ENCODE assay signal across 8 mouse cellular contexts in genomic region chr14:118712889-118713288, GRCm38 (mm10). TPM values are rescaled to one million over a fixed set of nuclear protein-coding genes. Genes with fewer than 3 reads are reported as not detected.
DNase-seq lines count a peak whose midpoint lies in the region; ATAC-seq and TF ChIP-seq lines count a peak whose summit lies in the region.

No protein-coding gene starts in this region.

- TF ChIP-seq POLR2A in cerebellum, adult 2 months (IDR thresholded peaks at IDR 0.05; ENCODE audit: borderline replicate concordance, insufficient read depth, low read length): no peak

- peak overlapping the region; percentile 66 for H3K4me2 ChIP-seq in kidney, embryonic 14.5 days (replicated peaks; ENCODE audit: low read depth, low read length)
- peak overlapping the region; percentile 60 for H3K4me2 ChIP-seq in embryonic facial prominence, embryonic 14.5 days (ENCODE audit: low read depth, low read length)
- H3K4me2 ChIP-seq in intestine, embryonic 16.5 days (ENCODE audit: low read depth, low read length): peak overlapping the region; percentile 63
- H3K4me2 ChIP-seq in midbrain, postnatal 0 days (ENCODE audit: low read depth, low read length, poor library complexity, severe bottlenecking): peak overlapping the region; percentile 70

- H3K9me3 ChIP-seq in kidney, embryonic 14.5 days (ENCODE audit: control insufficient read depth, low read length): no peaks in the 10 kb centered on the region
- no peaks in the 10 kb centered on the region for H3K9me3 ChIP-seq in embryonic facial prominence, embryonic 14.5 days (ENCODE audit: control insufficient read depth, low read length)
- no peaks in the 10 kb centered on the region for H3K9me3 ChIP-seq in intestine, embryonic 16.5 days (ENCODE audit: control insufficient read depth, low read length)
- H3K9me3 ChIP-seq in midbrain, postnatal 0 days (ENCODE audit: low read length): no peaks in the 10 kb centered on the region

- H3K4me1 ChIP-seq in kidney, embryonic 14.5 days (ENCODE audit: control insufficient read depth, insufficient read depth, low read length): peaks cover 12% of the 10 kb centered on the region; the same call in 1 of the 2 replicates
- peaks cover 17% of the 10 kb centered on the region for H3K4me1 ChIP-seq in embryonic facial prominence, embryonic 14.5 days (ENCODE audit: control insufficient read depth, insufficient read depth, low read length)
- 0 out of 2 replicates have a peak, but pooled peaks cover 3% of the 10 kb centered on the region for H3K4me1 ChIP-seq in intestine, embryonic 16.5 days (ENCODE audit: control insufficient read depth, insufficient read depth, low read length)
- peaks cover 8% of the 10 kb centered on the region; the same call in 1 of the 2 replicates for H3K4me1 ChIP-seq in midbrain, postnatal 0 days (ENCODE audit: insufficient read depth, low read length)
- H3K4me1 ChIP-seq in cerebellum, adult 2 months (ENCODE audit: control insufficient read depth, insufficient read depth, low read length): peaks cover 4% of the 10 kb centered on the region; the same call in 1 of the 2 replicates

- no peak for ATAC-seq in kidney, embryonic 14.5 days (ENCODE audit: low FRiP score, low TSS enrichment)
- ATAC-seq in embryonic facial prominence, embryonic 14.5 days (ENCODE audit: low read depth): no peak
- no peak for ATAC-seq in intestine, embryonic 16.5 days
- ATAC-seq in midbrain, postnatal 0 days (ENCODE audit: low FRiP score): no peak

- WGBS in kidney, embryonic 14.5 days: 43% methylated on average over 5 of the region's 5 CpGs
- WGBS in embryonic facial prominence, embryonic 14.5 days: 38% methylated on average over 5 of the region's 5 CpGs
- 61% methylated on average over 5 of the region's 5 CpGs for WGBS in intestine, embryonic 16.5 days
- 48% methylated on average over 5 of the region's 5 CpGs for WGBS in midbrain, postnatal 0 days
- WGBS in cerebellum, adult 2 months: 80% methylated on average over 5 of the region's 5 CpGs

- no peak for DNase-seq in kidney, postnatal 25 days
- DNase-seq in embryonic facial prominence, embryonic 14.5 days (ENCODE audit: low spot score): no peak
- peak; percentile 21 for DNase-seq in midbrain, postnatal 0 days (ENCODE audit: low spot score)
- no peak for DNase-seq in yolk sac, embryonic 10.5 days (ENCODE audit: low spot score)
- DNase-seq in cerebellum, adult 2 months: no peak
- no peak for DNase-seq in adrenal gland, postnatal 25 days

- H3K9ac ChIP-seq in kidney, embryonic 14.5 days (ENCODE audit: low read depth, low read length): no peak overlapping the region
- H3K9ac ChIP-seq in embryonic facial prominence, embryonic 14.5 days (ENCODE audit: low read depth, low read length): no peak overlapping the region
- H3K9ac ChIP-seq in intestine, embryonic 16.5 days (ENCODE audit: low read depth, low read length): no peak overlapping the region
- H3K9ac ChIP-seq in midbrain, postnatal 0 days (replicated peaks; ENCODE audit: low read length, poor library complexity, severe bottlenecking): no peak overlapping the region

- H3K27me3 ChIP-seq in kidney, embryonic 14.5 days (ENCODE audit: control insufficient read depth, insufficient read depth, low read length): no peaks in the 10 kb centered on the region
- H3K27me3 ChIP-seq in embryonic facial prominence, embryonic 14.5 days (replicated peaks; ENCODE audit: control insufficient read depth, insufficient read depth, low read length): peaks cover 18% of the 10 kb centered on the region; the same call in 1 of the 2 replicates
- peaks cover 4% of the 10 kb centered on the region; the same call in 1 of the 2 replicates for H3K27me3 ChIP-seq in intestine, embryonic 16.5 days (replicated peaks; ENCODE audit: control insufficient read depth, insufficient read depth, low read length)
- H3K27me3 ChIP-seq in midbrain, postnatal 0 days (ENCODE audit: insufficient read depth, low read length): no peaks in the 10 kb centered on the region
- H3K27me3 ChIP-seq in cerebellum, adult 2 months (ENCODE audit: control insufficient read depth, insufficient read depth, low read length): no peaks in the 10 kb centered on the region

- TF ChIP-seq CTCF in midbrain, postnatal 0 days (IDR thresholded peaks at IDR 0.05): no peak
- TF ChIP-seq CTCF in cerebellum, adult 2 months (IDR thresholded peaks at IDR 0.05; ENCODE audit: borderline replicate concordance, insufficient read depth, low read depth, low read length): no peak

- no peak overlapping the region for H3K27ac ChIP-seq in kidney, embryonic 14.5 days (ENCODE audit: low read depth, low read length)
- H3K27ac ChIP-seq in embryonic facial prominence, embryonic 14.5 days (replicated peaks; ENCODE audit: low read depth, low read length): no peak overlapping the region
- no peak overlapping the region for H3K27ac ChIP-seq in intestine, embryonic 16.5 days (ENCODE audit: low read length)
- no peak overlapping the region for H3K27ac ChIP-seq in midbrain, postnatal 0 days (ENCODE audit: low read depth, low read length)
- no peak overlapping the region for H3K27ac ChIP-seq in cerebellum, adult 2 months (ENCODE audit: insufficient read depth, low read length)

- no peak overlapping the region for H3K4me3 ChIP-seq in kidney, embryonic 14.5 days (ENCODE audit: low read length)
- H3K4me3 ChIP-seq in embryonic facial prominence, embryonic 14.5 days (ENCODE audit: low read depth, low read length): peak overlapping the region; percentile 28; the same call in 1 of the 2 replicates
- peak overlapping the region; percentile 41; the same call in 1 of the 2 replicates for H3K4me3 ChIP-seq in intestine, embryonic 16.5 days (ENCODE audit: low read length)
- peak overlapping the region; percentile 34; the same call in 1 of the 2 replicates for H3K4me3 ChIP-seq in midbrain, postnatal 0 days (ENCODE audit: low read depth, low read length)
- H3K4me3 ChIP-seq in cerebellum, adult 2 months (replicated peaks; ENCODE audit: insufficient read depth, low read depth, low read length): no peak overlapping the region

- no peaks in the 10 kb centered on the region for H3K36me3 ChIP-seq in kidney, embryonic 14.5 days (ENCODE audit: control insufficient read depth, insufficient read depth, low read length)
- H3K36me3 ChIP-seq in embryonic facial prominence, embryonic 14.5 days (ENCODE audit: control insufficient read depth, insufficient read depth, low read length): no peaks in the 10 kb centered on the region
- H3K36me3 ChIP-seq in intestine, embryonic 16.5 days (ENCODE audit: control insufficient read depth, insufficient read depth, low read length): no peaks in the 10 kb centered on the region
- no peaks in the 10 kb centered on the region for H3K36me3 ChIP-seq in midbrain, postnatal 0 days (ENCODE audit: insufficient read depth, low read length)

RNA-seq across cellular contexts. Expression of gene Abcc4, which starts 6.9 kb away (rescaled TPM):
- 5.4 and 12.2 TPM in 2 replicates for polyA plus RNA-seq in kidney, embryonic 14.5 days (2014; fragmentation: Nextera tagmentation; extraction: Ambion mirVana)
- polyA plus RNA-seq in embryonic facial prominence, embryonic 14.5 days (2014; fragmentation: Nextera tagmentation; extraction: Ambion mirVana): 3.4 and 3.9 TPM in 2 replicates
- 1.8 and 2.0 TPM in 2 replicates for polyA plus RNA-seq in intestine, embryonic 16.5 days (2015; fragmentation: Nextera tagmentation; extraction: Ambion mirVana)
- 3.5 and 3.6 TPM in 2 replicates for total RNA-seq in midbrain, postnatal 0 days (2014; rRNA removed)
- polyA plus RNA-seq in midbrain, postnatal 0 days (2015; fragmentation: Nextera tagmentation; extraction: Ambion mirVana): 2.2 and 2.4 TPM in 2 replicates
- polyA plus RNA-seq in cerebellum, adult 2 months (2012; rRNA removed): 4.5 and 5.4 TPM in 2 replicates
- 18.7 and 21.1 TPM in 2 replicates for total RNA-seq in adrenal gland, postnatal 25 days (2021)

Comparison
In these comparisons a context has a peak if more than half of its experiments do, and no peak if none do; other contexts are left out.
1. H3K4me3 ChIP-seq: peak in embryonic facial prominence, embryonic 14.5 days (single experiment), intestine, embryonic 16.5 days (single experiment) and midbrain, postnatal 0 days (single experiment); none in kidney, embryonic 14.5 days (single experiment) and cerebellum, adult 2 months (single experiment).
2. Peak in every context shown above with its lines, with median percentiles within 50 percentile points of each other: H3K4me2 ChIP-seq.